Mouse (Mus musculus): Measurements from ENCODE around the gene Mrvi1. TPM values are rescaled to one million over a fixed set of nuclear protein-coding genes. Genes with fewer than 3 reads are reported as not detected.

The Mrvi1 gene
- 1.3 and 1.4 TPM in 2 replicates for polyA plus RNA-seq (2016; fragmentation: Nextera tagmentation; extraction: Ambion mirVana)

DNA sequence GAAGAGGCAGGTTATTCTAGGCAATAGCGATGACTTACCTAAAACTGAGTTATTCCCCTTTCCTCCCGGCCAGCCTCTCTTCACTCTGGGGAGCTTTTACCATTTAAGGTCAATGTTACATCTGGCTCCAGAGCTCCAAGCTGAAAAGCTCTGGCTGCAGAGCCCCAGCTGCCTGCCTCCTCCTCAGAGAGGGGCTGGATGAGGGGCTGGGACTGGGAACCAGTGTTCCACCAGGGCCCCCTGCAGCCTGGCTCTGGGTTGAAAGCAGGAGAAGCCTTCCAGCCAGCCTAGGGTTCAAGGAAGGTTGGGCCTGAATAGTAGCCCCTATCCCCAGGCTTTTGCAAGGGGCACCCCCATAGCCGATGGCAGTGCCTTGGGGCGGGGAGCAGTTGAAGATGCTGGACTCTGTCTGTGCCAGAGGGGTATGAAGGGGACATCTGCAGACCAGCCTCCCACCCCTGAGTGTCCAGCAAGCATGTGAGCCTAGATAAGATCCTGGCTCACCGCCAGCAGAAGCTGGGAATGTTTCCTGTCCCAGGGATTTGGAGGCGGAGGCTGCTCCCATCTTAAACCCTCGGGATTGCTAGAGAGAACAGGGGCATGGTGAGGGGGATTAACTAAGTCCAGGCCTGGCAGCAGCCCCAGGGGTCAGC is at the start of gene Mrvi1:
Gene Mrvi1, minus strand, starts transcription at position 409 of the 653 bp plus-strand sequence.
- H3K36me3 ChIP-seq: no peaks in the 10 kb centered on the region
- no peaks in the 10 kb centered on the region for H3K27me3 ChIP-seq
- no peak within 1 kb of the TSS for H3K4me2 ChIP-seq (replicated peaks)
- no peak within 1 kb of the TSS for H3K4me3 ChIP-seq
- no peak within 1 kb of the TSS for H3K9ac ChIP-seq
- H3K27ac ChIP-seq: peak within 1 kb of the TSS; percentile 4; the same call in 1 of the 2 replicates
- no peak for ATAC-seq (ENCODE audit: low FRiP score)
- no peaks in the 10 kb centered on the region for H3K9me3 ChIP-seq (replicated peaks)
- peaks cover 10% of the 10 kb centered on the region for H3K4me1 ChIP-seq
- WGBS: 63% methylated on average over 7 of the region's 7 CpGs

DNA sequence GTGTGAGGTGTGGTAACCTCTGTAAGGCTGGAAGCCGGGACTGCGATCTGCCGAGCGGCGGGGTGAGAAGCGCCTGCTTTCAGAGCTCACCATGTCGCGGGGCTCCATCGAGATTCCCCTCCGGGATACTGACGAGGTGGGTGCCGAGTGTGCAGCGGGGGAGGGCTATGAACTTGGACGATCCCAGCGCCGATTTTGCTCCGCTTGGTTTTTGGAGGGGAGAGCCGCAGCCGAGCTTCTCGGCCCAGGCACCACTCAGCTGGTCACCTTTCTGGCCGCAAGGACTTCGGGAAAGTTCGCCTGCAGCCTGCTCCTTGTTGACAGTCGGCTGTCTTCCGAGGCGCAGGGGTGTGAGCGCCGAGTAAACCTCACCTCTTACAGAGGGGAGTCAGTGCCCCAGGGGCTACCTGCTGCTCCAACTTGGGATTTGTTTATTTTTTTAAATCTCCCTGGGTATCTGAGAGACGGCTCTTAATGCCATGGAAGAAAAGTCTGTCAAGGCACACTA is 46.8 kb upstream of the Mrvi1 start:
- H3K27ac ChIP-seq: peak overlapping the region; percentile 96
- H3K9ac ChIP-seq: peak overlapping the region; percentile 76
- ATAC-seq (ENCODE audit: low FRiP score): peak; percentile 53
- H3K4me3 ChIP-seq: peak overlapping the region; percentile 83
- peak overlapping the region; percentile 78 for H3K4me2 ChIP-seq (replicated peaks)
- no peaks in the 10 kb centered on the region for H3K9me3 ChIP-seq (replicated peaks)
- peaks cover 28% of the 10 kb centered on the region for H3K36me3 ChIP-seq
- no peaks in the 10 kb centered on the region for H3K27me3 ChIP-seq
- H3K4me1 ChIP-seq: peaks cover 16% of the 10 kb centered on the region
- under 1% methylated on average over 29 of the region's 29 CpGs for WGBS

DNA sequence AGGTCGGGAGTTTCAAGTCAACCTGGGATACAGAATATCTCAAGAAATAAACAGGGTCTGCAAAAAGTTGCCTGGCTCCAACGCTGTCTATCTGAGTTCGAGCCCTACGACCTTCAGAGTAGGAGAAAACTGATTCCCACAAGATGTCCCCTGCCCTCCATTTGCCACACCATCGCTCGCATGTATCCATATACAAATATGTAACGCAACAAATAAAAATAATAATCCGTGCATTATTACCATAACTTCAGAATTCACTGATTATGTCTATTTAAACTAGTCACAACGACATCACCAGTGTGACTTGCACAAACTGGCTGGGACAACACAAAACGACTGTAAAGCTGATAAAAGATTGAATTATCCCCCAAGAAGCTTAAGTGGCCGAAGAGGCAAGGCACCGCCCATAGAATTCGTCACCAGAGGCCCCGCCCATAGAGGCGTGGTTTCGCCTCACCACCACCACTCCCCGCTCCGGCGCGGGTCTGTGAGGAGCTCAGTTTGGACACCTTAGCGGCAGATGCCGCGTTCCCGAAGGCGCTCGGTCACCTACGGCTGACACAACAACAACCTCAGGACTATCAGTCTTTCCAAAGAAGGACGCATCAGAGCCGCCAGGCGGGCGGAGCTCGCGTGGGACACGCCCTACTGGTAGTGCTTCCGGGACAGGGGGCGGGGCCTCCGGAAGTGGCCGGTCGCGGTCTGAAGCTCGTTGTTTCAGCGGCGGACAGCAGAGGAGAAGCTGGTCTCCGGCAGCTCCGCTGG is 46.2 kb upstream of the Mrvi1 start, which contains the start of gene Ctr9:
Gene Ctr9, plus strand, starts transcription at position 671 of the 765 bp plus-strand sequence.
- Histone ChIP-seq H3K4me3 (peak within 1 kb of the TSS; percentile 83), H3K4me1 (peaks cover 19% of the 10 kb centered on the region), H3K9me3 (replicated peaks) (no peaks in the 10 kb centered on the region), H3K9ac (peak within 1 kb of the TSS; percentile 76), H3K27ac (peak within 1 kb of the TSS; percentile 96), H3K36me3 (peaks cover 24% of the 10 kb centered on the region), H3K4me2 (replicated peaks) (peak within 1 kb of the TSS; percentile 78), H3K27me3 (no peaks in the 10 kb centered on the region)
- 7% methylated on average over 45 of the region's 45 CpGs for WGBS
- ATAC-seq (ENCODE audit: low FRiP score): peak; percentile 98

DNA sequence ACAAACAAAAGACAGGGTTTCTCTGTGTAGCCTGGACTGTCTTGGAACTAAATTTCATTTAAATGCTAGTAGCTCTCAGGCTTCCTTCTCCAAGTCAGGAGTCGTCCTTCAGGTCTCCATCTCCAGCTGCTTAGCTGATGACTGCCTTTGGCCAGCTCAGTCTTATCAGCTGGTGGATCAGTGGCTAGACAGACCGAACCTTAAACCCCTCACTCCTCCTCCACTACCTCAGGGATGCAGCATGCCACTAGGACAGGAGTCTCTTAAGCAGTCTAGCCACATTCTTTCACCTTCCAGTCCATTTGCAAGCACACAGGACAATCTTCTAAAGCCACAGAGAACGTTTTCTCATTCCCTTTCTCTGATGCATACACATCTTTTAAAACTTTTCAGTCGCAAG is 42.7 kb upstream of the Mrvi1 start:
- H3K4me1 ChIP-seq: peaks cover 15% of the 10 kb centered on the region
- H3K36me3 ChIP-seq: no peaks in the 10 kb centered on the region
- H3K27me3 ChIP-seq: no peaks in the 10 kb centered on the region
- H3K4me3 ChIP-seq: no peak overlapping the region
- ATAC-seq (ENCODE audit: low FRiP score): no peak
- H3K27ac ChIP-seq: no peak overlapping the region
- H3K4me2 ChIP-seq (replicated peaks): no peak overlapping the region
- H3K9ac ChIP-seq: no peak overlapping the region
- 63% methylated on average over 4 of the region's 4 CpGs for WGBS
- no peaks in the 10 kb centered on the region for H3K9me3 ChIP-seq (replicated peaks)

DNA sequence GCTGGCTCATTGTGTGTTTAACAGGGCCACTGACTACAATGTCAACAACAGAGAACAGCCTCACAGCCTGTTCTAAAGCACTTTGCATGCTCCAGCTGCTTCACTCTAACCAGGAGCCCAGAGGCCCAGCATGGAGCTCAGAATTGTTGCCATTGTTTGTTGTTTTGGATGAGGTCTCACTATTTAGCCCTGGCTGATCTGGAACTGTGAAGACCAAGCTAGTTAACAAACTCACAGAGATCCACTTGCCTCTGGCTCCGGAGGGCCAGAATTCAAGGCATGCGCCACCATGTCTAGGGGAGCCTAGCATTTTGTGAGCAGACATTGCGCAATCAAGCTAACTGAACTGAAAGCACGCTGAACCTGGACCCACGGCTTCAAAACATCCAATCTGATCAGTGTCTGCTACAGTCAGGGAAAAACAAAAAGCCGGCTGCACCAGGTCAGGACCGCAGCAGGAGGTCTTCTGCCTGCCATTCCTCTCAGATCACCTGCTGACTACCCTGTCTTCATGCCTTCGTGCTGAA is 41.9 kb upstream of the Mrvi1 start:
- WGBS: 16% methylated on average over 8 of the region's 8 CpGs

DNA sequence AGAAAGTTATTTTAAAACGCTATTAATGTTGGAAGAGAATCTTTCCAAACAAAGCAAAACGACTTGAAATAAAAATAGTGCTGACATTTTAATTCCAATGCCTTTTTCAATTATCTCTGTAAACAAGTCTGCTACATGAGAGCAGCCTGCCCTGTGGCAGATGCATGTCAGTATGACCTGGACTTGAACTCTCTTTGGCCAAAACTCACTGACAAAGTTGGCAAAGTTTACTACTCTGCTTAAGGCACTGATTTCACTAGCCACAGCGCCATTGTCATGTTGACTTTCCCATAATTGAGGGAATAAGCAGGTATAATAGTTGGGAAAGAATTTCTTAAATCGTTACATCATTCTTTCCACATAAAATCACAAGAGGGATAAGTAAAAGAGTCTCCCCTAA is 38.6 kb upstream of the Mrvi1 start:
- no peak for ATAC-seq (ENCODE audit: low FRiP score)
- no peaks in the 10 kb centered on the region for H3K27me3 ChIP-seq
- no peaks in the 10 kb centered on the region for H3K9me3 ChIP-seq (replicated peaks)
- H3K9ac ChIP-seq: no peak overlapping the region
- H3K4me1 ChIP-seq: peaks cover 9% of the 10 kb centered on the region; the same call in 1 of the 2 replicates
- no peak overlapping the region for H3K4me2 ChIP-seq (replicated peaks)
- H3K36me3 ChIP-seq: no peaks in the 10 kb centered on the region
- no peak overlapping the region for H3K4me3 ChIP-seq
- 83% methylated on average over 4 of the region's 4 CpGs for WGBS
- H3K27ac ChIP-seq: no peak overlapping the region

More for the DNA sequence above, 41.9 kb upstream of the Mrvi1 start:
- Histone ChIP-seq H3K4me1 (peaks cover 9% of the 10 kb centered on the region; the same call in 1 of the 2 replicates), H3K4me2 (replicated peaks) (no peak overlapping the region), H3K9ac (no peak overlapping the region), H3K9me3 (replicated peaks) (no peaks in the 10 kb centered on the region), H3K36me3 (no peaks in the 10 kb centered on the region), H3K4me3 (no peak overlapping the region), H3K27ac (peak overlapping the region; percentile 64; the same call in 1 of the 2 replicates), H3K27me3 (no peaks in the 10 kb centered on the region)
- no peak for ATAC-seq (ENCODE audit: low FRiP score)

- WGBS: 85% methylated on average over 3 of the region's 3 CpGs
- Histone ChIP-seq H3K36me3 (no peaks in the 10 kb centered on the region), H3K9me3 (replicated peaks) (no peaks in the 10 kb centered on the region), H3K4me3 (no peak overlapping the region), H3K4me2 (replicated peaks) (no peak overlapping the region), H3K27me3 (no peaks in the 10 kb centered on the region), H3K27ac (no peak overlapping the region), H3K9ac (no peak overlapping the region), H3K4me1 (no peaks in the 10 kb centered on the region)
- no peak for ATAC-seq (ENCODE audit: low FRiP score)
Measured at GRCm38 (mm10) chr7:111016921-111017320, 34.7 kb upstream of the Mrvi1 start.

GRCm38 (mm10) chr7:111015731-111016130 is 33.5 kb upstream of the Mrvi1 start:
- no peak overlapping the region for H3K4me3 ChIP-seq
- 45% methylated on average over 5 of the region's 5 CpGs for WGBS
- H3K9ac ChIP-seq: no peak overlapping the region

DNA sequence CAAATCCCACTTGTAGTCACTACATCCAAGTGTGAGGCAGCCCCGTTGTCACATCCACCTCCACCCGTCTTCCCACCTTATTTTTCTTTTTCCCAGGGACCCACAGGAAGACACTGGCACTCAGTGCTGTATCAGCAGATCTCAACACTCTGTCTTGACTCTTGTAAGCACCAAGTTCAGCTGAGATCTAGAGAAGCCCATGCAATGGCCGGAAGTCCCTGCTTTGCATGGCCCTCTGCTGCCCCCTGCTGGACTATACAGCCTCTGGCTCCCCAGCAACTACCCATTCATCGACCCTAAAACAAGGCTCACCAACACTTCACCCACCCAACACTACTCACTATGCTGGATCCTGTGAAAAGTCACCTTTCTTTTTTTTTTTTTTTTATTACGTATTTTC is 32.6 kb upstream of the Mrvi1 start:
- no peak overlapping the region for H3K4me3 ChIP-seq
- 37% methylated on average over 5 of the region's 5 CpGs for WGBS
- no peaks in the 10 kb centered on the region for H3K9me3 ChIP-seq (replicated peaks)
- no peak overlapping the region for H3K4me2 ChIP-seq (replicated peaks)
- ATAC-seq (ENCODE audit: low FRiP score): peak; percentile 58; the same call in 1 of the 2 replicates
- H3K9ac ChIP-seq: no peak overlapping the region
- H3K4me1 ChIP-seq: no peaks in the 10 kb centered on the region
- H3K36me3 ChIP-seq: no peaks in the 10 kb centered on the region
- no peaks in the 10 kb centered on the region for H3K27me3 ChIP-seq
- H3K27ac ChIP-seq: no peak overlapping the region

More at GRCm38 (mm10) chr7:111015731-111016130, 33.5 kb upstream of the Mrvi1 start:
- Histone ChIP-seq H3K4me1 (no peaks in the 10 kb centered on the region), H3K27ac (no peak overlapping the region), H3K9me3 (replicated peaks) (no peaks in the 10 kb centered on the region), H3K4me2 (replicated peaks) (no peak overlapping the region), H3K27me3 (no peaks in the 10 kb centered on the region), H3K36me3 (no peaks in the 10 kb centered on the region)
- no peak for ATAC-seq (ENCODE audit: low FRiP score)

DNA sequence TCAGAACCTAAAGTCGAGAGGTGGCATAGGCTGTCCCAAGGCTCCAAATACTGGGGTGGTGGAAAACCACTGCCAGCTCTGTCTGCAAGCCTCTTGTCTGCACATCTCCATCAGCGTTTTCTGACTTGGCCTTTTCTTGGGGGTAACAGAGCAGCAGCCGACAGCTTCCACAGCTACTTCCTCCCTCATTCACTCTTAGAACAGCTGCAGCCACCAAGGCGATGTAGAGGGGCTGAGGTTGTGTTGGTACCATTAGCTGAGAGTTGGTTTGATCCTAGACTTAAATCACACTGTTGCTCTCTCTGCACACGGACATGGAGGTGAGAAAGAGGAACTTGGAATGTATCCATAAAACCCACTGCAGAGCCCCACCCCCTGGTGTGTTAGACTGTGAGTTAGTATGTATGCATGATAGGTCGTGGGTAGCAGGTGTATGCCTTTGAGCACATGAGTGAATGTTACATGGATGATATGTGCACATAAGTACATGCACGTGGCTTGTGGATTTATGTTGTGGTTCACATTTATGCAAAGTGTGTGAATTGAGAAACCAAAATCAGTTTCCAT is 31.9 kb upstream of the Mrvi1 start:
- no peak for ATAC-seq (ENCODE audit: low FRiP score)
- no peaks in the 10 kb centered on the region for H3K9me3 ChIP-seq (replicated peaks)
- H3K27me3 ChIP-seq: no peaks in the 10 kb centered on the region
- 79% methylated on average over 7 of the region's 7 CpGs for WGBS
- H3K4me2 ChIP-seq (replicated peaks): no peak overlapping the region
- H3K36me3 ChIP-seq: no peaks in the 10 kb centered on the region
- H3K4me1 ChIP-seq: no peaks in the 10 kb centered on the region
- no peak overlapping the region for H3K27ac ChIP-seq
- no peak overlapping the region for H3K4me3 ChIP-seq
- H3K9ac ChIP-seq: no peak overlapping the region

DNA sequence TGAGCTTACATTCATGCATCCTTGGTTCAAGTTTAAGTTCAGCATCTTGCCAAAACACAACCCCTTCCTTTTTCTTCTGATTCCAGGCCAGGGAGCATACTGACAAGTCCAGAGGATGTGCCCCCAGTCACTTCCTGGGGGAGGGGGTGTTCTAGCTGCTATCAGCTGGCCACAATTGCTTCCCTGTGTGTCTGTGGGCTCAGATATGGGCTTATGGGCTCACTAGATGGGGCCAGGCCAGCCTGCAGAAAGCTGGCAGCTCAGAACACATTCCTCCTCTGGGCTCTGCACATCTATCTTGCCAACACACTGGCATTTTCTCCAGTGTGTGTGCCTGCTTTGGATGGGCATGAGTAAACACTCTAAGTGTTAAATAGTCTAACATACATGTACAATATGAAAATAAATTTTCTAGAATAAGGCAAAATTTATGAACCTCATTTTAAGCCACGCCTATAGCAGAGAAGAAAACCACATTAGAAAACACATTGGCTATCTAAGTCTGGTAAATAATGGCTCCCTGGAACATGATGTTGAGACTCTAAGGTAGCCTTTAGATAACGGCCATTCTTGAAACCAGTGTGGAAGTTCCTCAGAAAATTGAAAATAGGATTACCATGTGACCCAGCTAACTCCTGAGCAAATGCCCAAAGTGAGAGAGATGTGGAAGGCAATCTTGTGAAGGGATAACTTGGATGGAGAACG is 22.0 kb upstream of the Mrvi1 start:
- Histone ChIP-seq H3K4me2 (replicated peaks) (no peak overlapping the region), H3K36me3 (no peaks in the 10 kb centered on the region), H3K9me3 (replicated peaks) (no peaks in the 10 kb centered on the region), H3K27me3 (no peaks in the 10 kb centered on the region), H3K4me1 (no peaks in the 10 kb centered on the region), H3K4me3 (no peak overlapping the region), H3K27ac (no peak overlapping the region), H3K9ac (no peak overlapping the region)
- 87% methylated on average over 3 of the region's 3 CpGs for WGBS
- no peak for ATAC-seq (ENCODE audit: low FRiP score)

Data from hindbrain, embryonic 12.5 days (tissue).